10 mouse cellular contexts compared by ENCODE assay signal in the genomic region with DNA sequence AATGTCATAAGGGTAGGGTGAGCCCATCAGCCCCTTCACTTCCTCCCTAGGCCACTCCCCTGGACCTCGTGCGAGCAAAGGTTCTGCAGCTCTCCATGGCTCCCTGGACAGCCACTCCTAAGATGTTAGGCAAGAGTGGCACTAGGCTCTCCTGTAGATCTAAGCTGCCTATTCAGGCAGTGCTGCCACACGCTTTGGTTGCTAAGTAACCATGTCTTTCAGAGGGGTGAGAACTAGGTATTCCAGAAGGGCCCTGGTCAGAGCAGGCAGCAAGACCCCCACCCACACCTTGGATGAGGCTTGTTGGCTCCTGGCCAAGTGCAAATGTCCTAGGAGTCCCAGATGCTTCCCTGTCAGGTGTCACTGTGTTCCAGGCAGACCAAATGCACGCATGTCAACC. TPM values are rescaled to one million over a fixed set of nuclear protein-coding genes. Genes with fewer than 3 reads are reported as not detected.
DNase-seq lines count a peak whose midpoint lies in the region; ATAC-seq and TF ChIP-seq lines count a peak whose summit lies in the region.
"Had no signal": no experiment of that assay in that cellular context is flagged by ENCODE, and none has a peak within 500 bp of the region (broad histone marks: within the 10 kb centered on the region; RNA-seq: fewer than 3 reads in every experiment).

No protein-coding gene starts in this region.

- H3K4me3 ChIP-seq in stomach, embryonic 14.5 days (ENCODE audit: low read depth, low read length): no peak overlapping the region
- H3K4me3 ChIP-seq in stomach, postnatal 0 days (ENCODE audit: low read depth, low read length): no peak overlapping the region
- no peak overlapping the region for H3K4me3 ChIP-seq in forebrain, postnatal 0 days (ENCODE audit: low read depth, low read length)
- H3K4me3 ChIP-seq in midbrain, embryonic 10.5 days: no peak overlapping the region

- no peak for TF ChIP-seq EP300 in stomach, postnatal 0 days (optimal IDR thresholded peaks at IDR 0.05)

- ATAC-seq in stomach, embryonic 14.5 days (ENCODE audit: insufficient number of reproducible peaks, insufficient read depth, low FRiP score, low read depth): peak; percentile 4; the same call in 1 of the 2 replicates
- ATAC-seq in stomach, postnatal 0 days (ENCODE audit: low FRiP score, low TSS enrichment): no peak
- ATAC-seq in forebrain, postnatal 0 days: peak; percentile 51; the same call in 1 of the 2 replicates
- no peak for ATAC-seq in frontal cortex, adult (ENCODE audit: low TSS enrichment)
- ATAC-seq: Patski had no signal

- peak overlapping the region; percentile 29 for H3K27ac ChIP-seq in stomach, embryonic 14.5 days (ENCODE audit: low read length)
- no peak overlapping the region for H3K27ac ChIP-seq in stomach, postnatal 0 days (replicated peaks)
- H3K27ac ChIP-seq in forebrain, postnatal 0 days (ENCODE audit: low read depth, low read length): no peak overlapping the region
- peak overlapping the region; percentile 72 for H3K27ac ChIP-seq in midbrain, embryonic 10.5 days (replicated peaks)

- H3K27me3 ChIP-seq in stomach, embryonic 14.5 days (ENCODE audit: control insufficient read depth, insufficient read depth, low read length): no peaks in the 10 kb centered on the region
- H3K27me3 ChIP-seq in stomach, postnatal 0 days (ENCODE audit: control insufficient read depth, insufficient read depth, low read length): no peaks in the 10 kb centered on the region
- H3K27me3 ChIP-seq in forebrain, postnatal 0 days (ENCODE audit: insufficient read depth, low read length): no peaks in the 10 kb centered on the region
- no peaks in the 10 kb centered on the region for H3K27me3 ChIP-seq in midbrain, embryonic 10.5 days (ENCODE audit: low read depth, poor library complexity, severe bottlenecking)

- H3K9me3 ChIP-seq in stomach, embryonic 14.5 days (ENCODE audit: control insufficient read depth, low read depth, low read length): no peaks in the 10 kb centered on the region
- H3K9me3 ChIP-seq in stomach, postnatal 0 days (ENCODE audit: control insufficient read depth, low read length): no peaks in the 10 kb centered on the region
- no peaks in the 10 kb centered on the region for H3K9me3 ChIP-seq in forebrain, postnatal 0 days (ENCODE audit: low read length)
- no peaks in the 10 kb centered on the region for H3K9me3 ChIP-seq in midbrain, embryonic 10.5 days (replicated peaks)

- H3K36me3 ChIP-seq in stomach, embryonic 14.5 days (ENCODE audit: control insufficient read depth, insufficient read depth, low read length): no peaks in the 10 kb centered on the region
- H3K36me3 ChIP-seq in stomach, postnatal 0 days (ENCODE audit: control insufficient read depth, insufficient read depth, low read length): no peaks in the 10 kb centered on the region
- H3K36me3 ChIP-seq in forebrain, postnatal 0 days (ENCODE audit: insufficient read depth): no peaks in the 10 kb centered on the region
- H3K36me3 ChIP-seq in midbrain, embryonic 10.5 days: no peaks in the 10 kb centered on the region

- no peak for TF ChIP-seq CTCF in stomach, postnatal 0 days (IDR thresholded peaks at IDR 0.05; ENCODE audit: low read depth)
- no peak for TF ChIP-seq CTCF in forebrain, postnatal 0 days (IDR thresholded peaks at IDR 0.05; ENCODE audit: low read depth)

- no peak for DNase-seq in stomach, postnatal 0 days (ENCODE audit: low spot score)
- no peak for DNase-seq in forebrain, postnatal 0 days
- peak; percentile 34 for DNase-seq in midbrain, embryonic 10.5 days (ENCODE audit: low spot score)
- no peak for DNase-seq in frontal cortex, adult 2 months (ENCODE audit: extremely low spot score in 1 of 2, low spot score in 1 of 2)
- DNase-seq in yolk sac, embryonic 10.5 days (ENCODE audit: low spot score): no peak
- DNase-seq: right cerebral cortex, postnatal 25 days had no signal

- no peak overlapping the region for H3K4me2 ChIP-seq in stomach, embryonic 14.5 days (replicated peaks; ENCODE audit: low read depth, low read length)
- no peak overlapping the region for H3K4me2 ChIP-seq in stomach, postnatal 0 days (replicated peaks; ENCODE audit: low read depth)
- no peak overlapping the region for H3K4me2 ChIP-seq in forebrain, postnatal 0 days (ENCODE audit: low read depth)

- WGBS in stomach, embryonic 14.5 days: 37% methylated on average over 4 of the region's 4 CpGs
- 44% methylated on average over 4 of the region's 4 CpGs for WGBS in stomach, postnatal 0 days
- WGBS in forebrain, postnatal 0 days: 27% methylated on average over 4 of the region's 4 CpGs
- 28% methylated on average over 4 of the region's 4 CpGs for WGBS in midbrain, embryonic 10.5 days

- peaks cover 27% of the 10 kb centered on the region for H3K4me1 ChIP-seq in stomach, embryonic 14.5 days (ENCODE audit: control insufficient read depth, insufficient read depth, low read length)
- H3K4me1 ChIP-seq in stomach, postnatal 0 days (replicated peaks; ENCODE audit: control insufficient read depth, insufficient read depth): peaks cover 9% of the 10 kb centered on the region
- peaks cover 10% of the 10 kb centered on the region; the same call in 1 of the 2 replicates for H3K4me1 ChIP-seq in forebrain, postnatal 0 days (ENCODE audit: insufficient read depth)
- H3K4me1 ChIP-seq in midbrain, embryonic 10.5 days: peaks cover 51% of the 10 kb centered on the region

- 0 out of 2 replicates have a peak overlapping the region, but pooled peaks have one; percentile 14 for H3K9ac ChIP-seq in stomach, embryonic 14.5 days (replicated peaks; ENCODE audit: low read depth, low read length)
- no peak overlapping the region for H3K9ac ChIP-seq in stomach, postnatal 0 days (ENCODE audit: low read length)
- no peak overlapping the region for H3K9ac ChIP-seq in forebrain, postnatal 0 days

RNA-seq across cellular contexts. Expression of a gene that starts 7.9 kb away (rescaled TPM):
- 2.2 and 2.6 TPM in 2 replicates for polyA plus RNA-seq in stomach, embryonic 14.5 days (2014; fragmentation: Nextera tagmentation; extraction: Ambion mirVana)
- polyA plus RNA-seq in stomach, postnatal 0 days (2015; fragmentation: Nextera tagmentation; extraction: Ambion mirVana): 8.0 and 11.7 TPM in 2 replicates
- total RNA-seq in forebrain, postnatal 0 days (2014; rRNA removed): 1.2 and 1.6 TPM in 2 replicates
- polyA plus RNA-seq in forebrain, postnatal 0 days (2015; fragmentation: Nextera tagmentation; extraction: Ambion mirVana): 1.2 and 1.4 TPM in 2 replicates
- 1.9 TPM in 2 replicates for polyA plus RNA-seq in midbrain, embryonic 10.5 days (2016; fragmentation: Nextera tagmentation; extraction: Ambion mirVana)
- 0.50 and 1.8 TPM in 2 replicates for polyA plus RNA-seq in frontal cortex, adult 2 months (2012; rRNA removed)
- total RNA-seq: megakaryocyte-erythroid progenitor cell, adult 5-6 weeks had no signal

RNA-seq across cellular contexts. Expression of a gene that starts 26.0 kb away (rescaled TPM):
- polyA plus RNA-seq in stomach, embryonic 14.5 days (2014; fragmentation: Nextera tagmentation; extraction: Ambion mirVana): 32.6 and 35.6 TPM in 2 replicates
- 17.7 and 19.4 TPM in 2 replicates for polyA plus RNA-seq in stomach, postnatal 0 days (2015; fragmentation: Nextera tagmentation; extraction: Ambion mirVana)
- total RNA-seq in forebrain, postnatal 0 days (2014; rRNA removed): 44.8 and 73.5 TPM in 2 replicates
- 25.5 and 27.9 TPM in 2 replicates for polyA plus RNA-seq in forebrain, postnatal 0 days (2015; fragmentation: Nextera tagmentation; extraction: Ambion mirVana)
- polyA plus RNA-seq in midbrain, embryonic 10.5 days (2016; fragmentation: Nextera tagmentation; extraction: Ambion mirVana): 15.8 and 20.3 TPM in 2 replicates
- polyA plus RNA-seq in frontal cortex, adult 2 months (2012; rRNA removed): 81.6 and 81.9 TPM in 2 replicates

RNA-seq across cellular contexts. Expression of a gene that starts 45.9 kb away (rescaled TPM):
- 194 and 211 TPM in 2 replicates for polyA plus RNA-seq in stomach, embryonic 14.5 days (2014; fragmentation: Nextera tagmentation; extraction: Ambion mirVana)
- polyA plus RNA-seq in stomach, postnatal 0 days (2015; fragmentation: Nextera tagmentation; extraction: Ambion mirVana): 107 and 110 TPM in 2 replicates
- total RNA-seq in forebrain, postnatal 0 days (2014; rRNA removed): 5.7 and 7.9 TPM in 2 replicates
- 5.5 and 6.4 TPM in 2 replicates for polyA plus RNA-seq in forebrain, postnatal 0 days (2015; fragmentation: Nextera tagmentation; extraction: Ambion mirVana)
- polyA plus RNA-seq in midbrain, embryonic 10.5 days (2016; fragmentation: Nextera tagmentation; extraction: Ambion mirVana): 14.2 and 15.0 TPM in 2 replicates
- polyA plus RNA-seq in frontal cortex, adult 2 months (2012; rRNA removed): 11.0 and 11.2 TPM in 2 replicates

Comparison
In these comparisons a context has a peak if more than half of its experiments do, and no peak if none do; other contexts are left out.
1. ATAC-seq: peak in stomach, embryonic 14.5 days (single experiment) and forebrain, postnatal 0 days (single experiment); none in stomach, postnatal 0 days (single experiment) and frontal cortex, adult (single experiment).
2. H3K27ac ChIP-seq: peak in stomach, embryonic 14.5 days (single experiment) and midbrain, embryonic 10.5 days (single experiment); none in stomach, postnatal 0 days (single experiment) and forebrain, postnatal 0 days (single experiment).